Mouse (Mus musculus) splenic B cell, adult 2 months (primary cell): Measurements from ENCODE around the gene Gm3424.
"Not testable (repeated sequence)": the region's sequence is repeated elsewhere in the genome, so short reads cannot be mapped to it uniquely, and the experiment has no call there.

Source experiments
- DNase-seq: peaks from one replicate; pipeline ENCODE4 v3.0.0-alpha.2; 2011; ENCODE audit warnings: low read depth, low spot score
- H3K27me3 ChIP-seq: 2 replicates; pipeline ENCODE4 v1.6.1; 2012; ENCODE audit warnings: mild to moderate bottlenecking, low read length, moderate library complexity, mixed read lengths; ENCODE audit not compliant: control insufficient read depth, poor library complexity, insufficient read depth, severe bottlenecking
- H3K36me3 ChIP-seq: 2 replicates; pipeline ENCODE4 v1.6.1; 2012; ENCODE audit warnings: mild to moderate bottlenecking, low read length, moderate library complexity, mixed read lengths; ENCODE audit not compliant: control insufficient read depth, poor library complexity, insufficient read depth, severe bottlenecking

Gm3424 gene

GRCm38 (mm10) chr14:5830229-5830628 lies at the start of gene Gm3424:
Gene Gm3424 (minus strand): TSS chr14:5830329.
- H3K36me3 ChIP-seq, H3K27me3 ChIP-seq, DNase-seq: not testable (repeated sequence)

DNA sequence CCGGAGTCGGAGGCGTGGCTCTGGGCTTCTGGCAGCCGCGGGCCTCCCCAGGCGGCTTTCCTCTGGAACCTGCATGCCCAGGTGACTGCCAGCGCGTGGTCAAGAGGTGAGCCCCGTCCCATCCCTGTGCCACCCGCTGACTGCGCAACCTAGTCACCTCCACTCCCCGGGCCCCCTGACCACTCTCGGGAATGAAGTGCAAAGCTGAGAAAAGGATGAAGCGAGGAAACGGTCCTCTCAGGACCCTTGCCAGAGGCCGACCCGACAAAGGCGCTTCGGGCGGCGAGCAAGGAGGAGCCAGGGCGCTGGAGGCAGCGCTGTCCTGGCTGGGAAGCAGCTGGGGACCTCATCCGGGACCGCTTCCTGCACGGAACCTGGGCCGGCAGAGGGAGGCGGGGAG lies 49.7 kb upstream of the Gm3424 start:
- not testable (repeated sequence) for DNase-seq, H3K27me3 ChIP-seq, H3K36me3 ChIP-seq

DNA sequence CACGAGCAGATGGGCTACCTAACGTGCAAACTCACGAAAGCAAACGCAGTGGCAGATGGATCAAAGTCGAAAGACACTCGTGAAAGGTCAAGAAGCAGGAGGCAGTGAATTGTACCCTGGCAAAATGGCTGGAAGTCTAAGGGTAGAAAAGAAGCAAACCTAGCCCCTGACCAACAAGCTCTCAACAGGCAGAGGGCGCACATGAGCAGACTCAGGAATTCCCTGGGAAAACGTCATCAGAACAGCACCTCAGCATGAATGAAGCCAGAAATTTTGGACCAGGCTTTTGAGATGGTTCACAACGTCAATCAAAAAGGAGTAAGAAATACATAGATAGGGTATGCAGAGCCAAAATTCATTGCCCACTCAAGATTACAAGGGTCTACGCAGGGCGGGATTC lies 49.0 kb upstream of the Gm3424 start:
- H3K36me3 ChIP-seq, H3K27me3 ChIP-seq, DNase-seq: not testable (repeated sequence)

DNA sequence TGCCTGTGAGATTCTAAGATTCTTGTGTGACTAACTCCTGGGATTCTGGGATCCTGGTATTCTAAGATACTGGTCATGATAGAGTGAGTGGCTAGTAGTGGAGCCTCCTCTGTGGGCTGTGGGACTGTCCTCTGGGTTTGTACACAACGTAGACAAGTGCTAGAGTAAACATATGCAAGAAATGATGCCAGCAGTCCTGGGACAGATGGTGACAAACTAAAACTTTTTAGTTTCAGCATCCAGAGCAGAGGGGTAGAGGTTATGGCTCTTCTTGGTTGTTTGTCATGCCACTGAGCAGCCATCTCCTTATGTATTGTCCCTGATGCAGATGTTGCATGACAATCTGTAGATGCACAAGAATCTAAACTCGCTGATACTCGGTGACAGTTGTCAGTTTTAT lies 25.8 kb upstream of the Gm3424 start:
- DNase-seq, H3K27me3 ChIP-seq, H3K36me3 ChIP-seq: not testable (repeated sequence)

GRCm38 (mm10) chr14:5812699-5813356 lies 17.3 kb downstream of the Gm3424 start:
- H3K27me3 ChIP-seq, DNase-seq, H3K36me3 ChIP-seq: not testable (repeated sequence)

- DNase-seq, H3K36me3 ChIP-seq, H3K27me3 ChIP-seq: not testable (repeated sequence)
Observed at GRCm38 (mm10) chr14:5807882-5808281, 22.2 kb downstream of the Gm3424 start, which contains the start of gene Gm3383. Gene Gm3383 (minus strand): TSS chr14:5807982.
